Mouse (Mus musculus): Measurements from ENCODE around the gene Mpped1. TPM values are rescaled to one million over a fixed set of nuclear protein-coding genes. Genes with fewer than 3 reads are reported as not detected.

Mpped1 gene
- polyA plus RNA-seq (2016; fragmentation: Nextera tagmentation; extraction: Ambion mirVana): 8.4 and 10.7 TPM in 2 replicates

DNA sequence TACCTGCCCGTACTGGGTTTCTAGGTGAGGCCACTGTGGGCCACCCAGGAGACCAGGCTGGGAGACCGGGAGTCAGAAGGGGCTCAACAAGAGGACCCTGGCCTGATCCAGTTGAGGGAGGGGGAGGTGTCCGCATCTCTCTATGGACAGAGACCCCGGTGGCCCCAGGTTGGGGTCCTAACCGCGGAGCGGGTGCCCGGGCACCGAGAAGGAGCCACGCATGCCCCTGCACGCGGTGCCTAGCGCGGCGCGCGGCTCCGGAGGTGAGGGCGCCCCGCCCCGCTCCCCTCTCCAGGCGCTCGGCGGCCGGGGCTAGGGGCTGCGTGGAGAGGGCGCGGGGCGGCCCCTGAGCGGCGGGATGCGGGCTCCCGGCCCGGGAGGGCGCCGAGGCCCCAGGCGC is at the start of gene Mpped1:
Mpped1 (plus strand) TSS at position 81 of the 400 bp plus-strand sequence.
- Histone ChIP-seq H3K27me3 (ENCODE audit: low read depth, poor library complexity, severe bottlenecking) (peaks cover 72% of the 10 kb centered on the region), H3K27ac (replicated peaks) (peak within 1 kb of the TSS; percentile 87)

GRCm38 (mm10) chr15:83740676-83741422 is 38.4 kb upstream of the Mpped1 start:
- peaks cover 48% of the 10 kb centered on the region for H3K27me3 ChIP-seq (ENCODE audit: low read depth, poor library complexity, severe bottlenecking)
- whole genome bisulfite sequencing: 29% methylated on average over 21 of the region's 21 CpGs
- peaks cover 36% of the 10 kb centered on the region for H3K4me1 ChIP-seq
- no peaks in the 10 kb centered on the region for H3K36me3 ChIP-seq
- no peaks in the 10 kb centered on the region for H3K9me3 ChIP-seq (replicated peaks)
- H3K27ac ChIP-seq (replicated peaks): peak overlapping the region; percentile 62
- DNase-seq (ENCODE audit: low spot score): peak; percentile 56
- H3K4me3 ChIP-seq: 0 out of 2 replicates have a peak overlapping the region, but pooled peaks have one; percentile 16

More for the DNA sequence above, at the start of gene Mpped1:
- Histone ChIP-seq H3K36me3 (no peaks in the 10 kb centered on the region), H3K9me3 (replicated peaks) (no peaks in the 10 kb centered on the region), H3K4me3 (peak within 1 kb of the TSS; percentile 72), H3K4me1 (peaks cover 24% of the 10 kb centered on the region)
- 4% methylated on average over 21 of the region's 37 CpGs for WGBS
- peak; percentile 50 for DNase-seq (ENCODE audit: low spot score)

GRCm38 (mm10) chr15:83742018-83742417 is 37.2 kb upstream of the Mpped1 start:
- 83% methylated on average over 1 of the region's 1 CpGs for WGBS
- peak overlapping the region; percentile 62 for H3K27ac ChIP-seq (replicated peaks)

GRCm38 (mm10) chr15:83746311-83746710 is 33.0 kb upstream of the Mpped1 start:
- Histone ChIP-seq H3K27ac (replicated peaks) (no peak overlapping the region), H3K9me3 (replicated peaks) (no peaks in the 10 kb centered on the region), H3K36me3 (no peaks in the 10 kb centered on the region), H3K4me1 (peaks cover 29% of the 10 kb centered on the region), H3K4me3 (no peak overlapping the region), H3K27me3 (ENCODE audit: low read depth, poor library complexity, severe bottlenecking) (peaks cover 29% of the 10 kb centered on the region; the same call in 1 of the 2 replicates)
- WGBS: 84% methylated on average over 16 of the region's 16 CpGs
- DNase-seq (ENCODE audit: low spot score): no peak

More at GRCm38 (mm10) chr15:83742018-83742417, 37.2 kb upstream of the Mpped1 start:
- no peak for DNase-seq (ENCODE audit: low spot score)
- H3K36me3 ChIP-seq: no peaks in the 10 kb centered on the region
- H3K27me3 ChIP-seq (ENCODE audit: low read depth, poor library complexity, severe bottlenecking): peaks cover 40% of the 10 kb centered on the region
- no peak overlapping the region for H3K4me3 ChIP-seq
- no peaks in the 10 kb centered on the region for H3K9me3 ChIP-seq (replicated peaks)
- peaks cover 25% of the 10 kb centered on the region for H3K4me1 ChIP-seq

DNA sequence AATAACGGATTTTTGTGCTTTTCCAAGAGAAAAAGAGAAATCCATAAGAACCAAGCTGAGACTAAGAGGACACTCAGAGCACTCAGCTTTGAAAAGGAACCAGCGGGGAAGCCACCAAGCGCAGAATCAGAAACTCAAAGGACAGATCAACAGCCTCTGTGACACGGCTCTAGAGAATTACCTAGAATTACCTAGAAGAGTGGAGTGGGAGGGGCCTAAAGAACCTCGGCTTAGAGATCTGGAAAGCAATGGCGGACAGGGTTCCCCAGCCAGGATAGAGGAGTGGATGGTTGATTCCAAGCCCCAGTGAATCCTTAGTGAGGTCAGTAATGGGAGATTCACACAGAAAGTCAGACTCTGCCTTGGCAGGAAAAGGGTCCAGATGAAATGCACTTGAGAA is 30.3 kb upstream of the Mpped1 start:
- no peak for DNase-seq (ENCODE audit: low spot score)
- 84% methylated on average over 6 of the region's 6 CpGs for WGBS
- H3K9me3 ChIP-seq (replicated peaks): no peaks in the 10 kb centered on the region
- H3K27me3 ChIP-seq (ENCODE audit: low read depth, poor library complexity, severe bottlenecking): peaks cover 12% of the 10 kb centered on the region; the same call in 1 of the 2 replicates
- H3K36me3 ChIP-seq: no peaks in the 10 kb centered on the region
- H3K4me3 ChIP-seq: no peak overlapping the region
- H3K4me1 ChIP-seq: peaks cover 18% of the 10 kb centered on the region
- H3K27ac ChIP-seq (replicated peaks): peak overlapping the region; percentile 62; the same call in 1 of the 2 replicates

GRCm38 (mm10) chr15:83749436-83749835 is 29.8 kb upstream of the Mpped1 start:
- peak overlapping the region; percentile 62 for H3K27ac ChIP-seq (replicated peaks)
- no peak for DNase-seq (ENCODE audit: low spot score)
- H3K27me3 ChIP-seq (ENCODE audit: low read depth, poor library complexity, severe bottlenecking): peaks cover 12% of the 10 kb centered on the region; the same call in 1 of the 2 replicates
- no peak overlapping the region for H3K4me3 ChIP-seq
- peaks cover 2% of the 10 kb centered on the region; the same call in 1 of the 2 replicates for H3K9me3 ChIP-seq (replicated peaks)
- H3K36me3 ChIP-seq: no peaks in the 10 kb centered on the region
- peaks cover 18% of the 10 kb centered on the region for H3K4me1 ChIP-seq
- WGBS: 67% methylated on average over 8 of the region's 9 CpGs

DNA sequence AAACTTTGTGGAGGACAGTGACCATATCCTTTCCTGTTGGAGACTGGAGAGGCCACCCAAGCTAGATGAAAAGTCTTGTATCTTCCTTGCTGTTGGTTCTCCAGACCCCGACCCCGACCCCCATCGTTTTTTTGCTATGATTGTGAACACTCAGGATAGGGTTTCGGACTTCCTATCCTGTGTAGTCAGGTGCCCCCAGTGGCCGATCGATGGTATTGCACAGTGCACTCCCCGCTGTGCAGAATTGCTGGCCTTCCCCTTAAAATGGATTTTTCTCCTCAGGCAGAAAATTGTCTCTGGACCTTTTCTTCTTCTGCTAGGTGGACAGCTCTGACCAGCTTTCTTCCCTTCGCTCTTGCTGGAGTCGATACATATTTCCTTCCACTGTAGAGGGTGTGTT is 22.5 kb upstream of the Mpped1 start:
- 0 out of 2 replicates have a peak overlapping the region, but pooled peaks have one; percentile 33 for H3K27ac ChIP-seq (replicated peaks)
- H3K4me3 ChIP-seq: no peak overlapping the region
- peaks cover 9% of the 10 kb centered on the region for H3K4me1 ChIP-seq
- no peaks in the 10 kb centered on the region for H3K36me3 ChIP-seq
- peaks cover 3% of the 10 kb centered on the region; the same call in 1 of the 2 replicates for H3K9me3 ChIP-seq (replicated peaks)
- peaks cover 32% of the 10 kb centered on the region for H3K27me3 ChIP-seq (ENCODE audit: low read depth, poor library complexity, severe bottlenecking)
- whole genome bisulfite sequencing: 34% methylated on average over 9 of the region's 9 CpGs
- DNase-seq (ENCODE audit: low spot score): peak; percentile 64

DNA sequence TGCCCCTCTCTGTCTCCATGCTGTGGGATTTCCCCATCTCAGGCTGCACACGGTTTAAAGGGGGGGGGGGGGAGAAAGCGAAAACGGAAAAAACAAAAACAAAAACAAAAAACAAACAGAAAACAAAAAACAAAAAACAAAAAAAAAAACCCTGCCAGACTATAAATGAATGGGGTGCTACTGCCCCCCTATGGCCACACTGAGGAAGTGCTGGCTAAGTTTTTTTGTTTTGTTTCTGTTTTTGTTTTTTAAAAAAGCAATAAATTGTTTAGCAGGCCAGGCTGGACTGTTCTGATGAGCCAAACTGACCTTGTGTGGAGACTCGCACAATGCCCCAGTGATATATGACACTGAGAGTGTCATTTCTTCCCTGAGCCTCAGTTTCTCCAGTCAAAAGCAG is 20.3 kb upstream of the Mpped1 start:
- DNase-seq (ENCODE audit: low spot score): no peak
- peaks cover 36% of the 10 kb centered on the region for H3K27me3 ChIP-seq (ENCODE audit: low read depth, poor library complexity, severe bottlenecking)
- H3K4me1 ChIP-seq: peaks cover 9% of the 10 kb centered on the region
- 13% methylated on average over 4 of the region's 4 CpGs for WGBS
- H3K36me3 ChIP-seq: no peaks in the 10 kb centered on the region
- no peak overlapping the region for H3K4me3 ChIP-seq
- peak overlapping the region; percentile 61; the same call in 1 of the 2 replicates for H3K27ac ChIP-seq (replicated peaks)
- peaks cover 3% of the 10 kb centered on the region; the same call in 1 of the 2 replicates for H3K9me3 ChIP-seq (replicated peaks)

GRCm38 (mm10) chr15:83760683-83761082 is 18.6 kb upstream of the Mpped1 start:
- no peak overlapping the region for H3K4me3 ChIP-seq
- H3K36me3 ChIP-seq: no peaks in the 10 kb centered on the region
- WGBS: 5% methylated on average over 10 of the region's 10 CpGs
- peak; percentile 72 for DNase-seq (ENCODE audit: low spot score)
- H3K27me3 ChIP-seq (ENCODE audit: low read depth, poor library complexity, severe bottlenecking): peaks cover 42% of the 10 kb centered on the region
- H3K9me3 ChIP-seq (replicated peaks): no peaks in the 10 kb centered on the region
- no peak overlapping the region for H3K27ac ChIP-seq (replicated peaks)
- peaks cover 22% of the 10 kb centered on the region for H3K4me1 ChIP-seq

GRCm38 (mm10) chr15:83761512-83761911 is 17.8 kb upstream of the Mpped1 start:
- no peak overlapping the region for H3K27ac ChIP-seq (replicated peaks)
- peaks cover 34% of the 10 kb centered on the region for H3K27me3 ChIP-seq (ENCODE audit: low read depth, poor library complexity, severe bottlenecking)
- no peak overlapping the region for H3K4me3 ChIP-seq
- no peaks in the 10 kb centered on the region for H3K36me3 ChIP-seq
- 93% methylated on average over 13 of the region's 13 CpGs for WGBS
- DNase-seq (ENCODE audit: low spot score): no peak
- peaks cover 28% of the 10 kb centered on the region for H3K4me1 ChIP-seq
- no peaks in the 10 kb centered on the region for H3K9me3 ChIP-seq (replicated peaks)

- Histone ChIP-seq H3K4me3 (no peak overlapping the region), H3K36me3 (no peaks in the 10 kb centered on the region), H3K9me3 (replicated peaks) (no peaks in the 10 kb centered on the region), H3K27me3 (ENCODE audit: low read depth, poor library complexity, severe bottlenecking) (peaks cover 17% of the 10 kb centered on the region), H3K4me1 (peaks cover 32% of the 10 kb centered on the region), H3K27ac (replicated peaks) (peak overlapping the region; percentile 81)
- WGBS: 12% methylated on average over 6 of the region's 6 CpGs
- DNase-seq (ENCODE audit: low spot score): peak; percentile 71
Measured at GRCm38 (mm10) chr15:83765388-83766029, 13.8 kb upstream of the Mpped1 start.

DNA sequence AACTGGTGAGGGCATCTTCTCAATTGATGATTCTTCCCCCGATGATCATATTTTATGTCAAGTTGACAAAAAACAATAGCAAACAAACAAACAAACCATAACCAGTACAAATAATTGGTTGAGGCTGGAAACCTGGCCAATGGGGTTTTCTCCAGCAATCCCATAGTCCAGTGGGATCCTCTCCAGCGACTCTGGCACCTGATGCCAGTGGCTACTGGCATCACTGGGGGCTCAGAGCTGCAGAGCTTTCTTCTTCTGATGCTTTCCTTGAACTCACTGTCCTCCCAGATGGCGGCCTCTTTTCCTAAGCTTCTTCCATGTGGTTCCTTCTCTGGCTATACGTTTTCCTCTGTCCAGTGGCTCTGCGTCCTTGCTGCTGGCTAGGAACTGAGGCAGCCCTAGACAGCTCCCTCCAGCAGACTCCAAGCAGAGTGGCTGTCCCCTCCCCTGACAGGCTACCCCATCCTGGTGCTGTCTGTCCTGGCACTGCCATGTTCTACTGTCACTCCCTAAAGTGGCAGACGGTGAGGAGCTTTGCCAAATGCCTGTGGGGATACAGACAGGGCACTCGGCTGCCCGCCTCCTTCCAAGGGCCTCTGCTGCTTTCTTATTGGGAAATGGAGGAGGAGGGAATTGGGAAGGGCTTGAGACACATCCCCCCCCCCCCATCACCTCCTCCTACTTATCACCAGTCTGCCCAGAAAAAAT is 7.8 kb upstream of the Mpped1 start:
- Histone ChIP-seq H3K4me1 (peaks cover 21% of the 10 kb centered on the region), H3K27ac (replicated peaks) (no peak overlapping the region), H3K9me3 (replicated peaks) (no peaks in the 10 kb centered on the region), H3K27me3 (ENCODE audit: low read depth, poor library complexity, severe bottlenecking) (peaks cover 25% of the 10 kb centered on the region), H3K4me3 (no peak overlapping the region), H3K36me3 (no peaks in the 10 kb centered on the region)
- no peak for DNase-seq (ENCODE audit: low spot score)
- 82% methylated on average over 8 of the region's 8 CpGs for WGBS
